Mouse (Mus musculus) urinary bladder, postnatal 25 days (tissue): ENCODE measurements at regions not wholly inside any gene's neighbourhood (a gene's known extent, or its start where the extent isn't known, plus 50 kb on each side); places are given as distances from the start of the nearest gene placed in this dataset.
A peak's percentile ranks its signal among the peaks of the same experiment; 100 is the strongest.

Experiments
- DNase-seq: peaks from one replicate; pipeline ENCODE4 v3.0.0; 2022; ENCODE audit warnings: low spot score

DNA sequence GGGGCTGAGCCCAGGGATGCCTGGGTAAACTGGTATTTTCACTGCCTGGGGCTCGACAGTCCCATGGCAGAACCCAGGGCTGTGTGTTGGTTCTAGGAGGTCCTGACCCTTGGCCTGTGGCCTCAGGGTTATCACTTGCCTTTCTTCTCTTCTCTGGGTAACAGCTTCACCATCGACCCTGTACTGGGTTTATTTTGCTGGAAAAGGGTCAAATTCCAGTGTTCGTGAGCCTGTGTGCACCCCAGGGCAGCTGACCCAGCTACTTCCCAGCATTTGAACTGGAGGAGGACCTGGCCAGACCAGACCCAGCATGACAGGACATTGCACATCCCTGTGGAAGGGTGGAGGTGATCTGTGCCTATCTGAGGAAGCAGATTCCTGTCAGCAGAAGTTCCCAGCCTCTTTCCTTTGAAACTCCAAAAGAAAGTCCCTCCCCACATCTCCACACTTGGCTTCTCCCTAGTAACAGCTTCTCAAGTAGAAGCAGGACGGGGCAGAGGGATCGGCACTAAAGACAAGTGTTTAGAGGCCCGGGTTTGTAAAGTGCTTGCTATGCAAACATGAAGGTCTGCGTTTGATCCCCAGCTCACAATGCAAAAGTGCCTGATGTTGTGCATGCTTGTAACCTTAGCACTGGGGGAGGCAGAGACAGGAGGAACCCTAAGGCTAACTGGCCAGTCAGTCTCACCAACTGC lies 103.9 kb upstream of the Ccnd1 start:
- DNase-seq: no peak

DNA sequence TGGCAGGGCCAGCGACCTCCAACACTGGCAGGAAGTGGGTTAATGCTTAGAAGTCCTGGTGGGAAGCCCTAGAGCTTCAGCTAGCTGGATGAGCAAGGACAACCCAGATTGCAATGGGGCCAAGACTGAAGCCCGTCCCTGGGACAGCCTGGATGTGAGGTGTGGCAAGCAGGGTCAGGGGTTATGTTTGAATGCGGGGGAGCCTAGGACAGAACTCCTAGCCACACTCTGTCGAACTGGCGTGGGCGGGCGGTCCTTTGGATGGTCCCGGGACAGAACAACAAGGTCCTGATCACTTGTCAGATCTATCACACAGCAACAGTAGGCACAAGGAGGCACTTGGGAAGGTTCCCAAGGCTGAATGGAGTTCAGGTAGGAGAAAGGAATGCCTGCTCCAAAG lies 101.1 kb upstream of the Ccnd1 start:
- no peak for DNase-seq

DNA sequence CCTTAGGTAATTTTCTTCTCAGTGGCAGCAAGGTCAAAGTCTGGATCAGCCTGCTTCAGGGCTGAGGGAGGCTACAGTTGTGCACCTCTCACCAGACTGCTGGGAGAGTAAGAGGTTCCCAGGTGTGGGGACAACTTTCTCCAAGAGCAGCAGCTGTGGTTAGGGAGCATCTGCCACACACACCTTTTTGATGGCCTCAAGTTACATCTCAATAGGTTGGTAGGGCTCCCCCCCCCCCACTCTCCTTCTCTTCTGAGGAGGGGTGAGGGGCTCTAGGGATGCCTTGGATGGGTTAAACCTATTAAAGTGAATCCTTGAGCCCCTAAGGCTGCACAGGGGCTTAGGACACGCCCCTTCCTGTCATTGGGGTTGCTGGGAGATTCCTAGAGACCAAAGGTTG lies 94.7 kb upstream of the Ccnd1 start:
- no peak for DNase-seq

DNA sequence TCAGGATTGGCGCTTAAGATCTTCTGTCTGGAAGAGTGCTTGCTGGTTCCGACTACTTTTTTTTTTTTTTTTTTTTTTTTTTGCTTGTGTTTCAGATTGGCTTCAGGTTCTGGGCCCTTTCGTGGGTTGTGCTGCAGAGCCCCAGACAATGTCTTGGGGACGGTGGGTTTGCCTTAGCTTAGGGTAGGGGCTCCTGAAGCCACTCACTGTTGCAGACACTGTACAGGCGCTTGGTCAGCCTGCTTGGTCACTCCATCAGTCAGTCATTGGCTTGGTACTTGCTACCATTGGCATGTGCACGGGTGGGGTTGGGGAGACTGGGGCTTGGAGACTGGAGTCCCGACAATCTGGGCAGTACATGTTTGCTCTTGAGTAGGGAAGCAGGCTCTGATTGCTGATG lies 91.5 kb upstream of the Ccnd1 start:
- DNase-seq: no peak

DNA sequence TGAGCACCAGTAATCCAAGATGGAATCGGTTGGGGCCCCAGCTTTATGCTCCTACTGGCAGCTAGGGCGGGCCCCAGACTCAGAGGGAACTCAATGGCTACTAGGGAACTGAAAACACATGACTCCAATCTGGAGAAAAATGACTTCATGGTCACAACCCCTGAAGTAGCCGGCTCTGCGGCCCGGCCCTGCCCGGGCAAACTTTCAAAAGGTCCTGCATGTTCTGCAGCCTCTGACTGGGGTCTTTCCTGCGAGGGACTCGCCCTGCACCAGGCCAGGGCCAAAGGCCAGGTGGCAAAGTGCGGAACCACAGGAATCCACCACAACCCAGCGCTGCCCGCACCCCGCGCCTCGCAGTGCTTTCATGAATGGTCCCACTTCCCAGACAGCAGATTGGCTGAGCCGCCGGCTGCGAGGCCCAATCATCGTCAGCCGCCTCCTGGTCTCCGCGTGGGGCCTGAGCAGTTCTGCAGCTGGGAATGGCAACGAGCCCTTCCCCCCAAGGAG lies 91.0 kb upstream of the Ccnd1 start:
- DNase-seq: peak; percentile 56

DNA sequence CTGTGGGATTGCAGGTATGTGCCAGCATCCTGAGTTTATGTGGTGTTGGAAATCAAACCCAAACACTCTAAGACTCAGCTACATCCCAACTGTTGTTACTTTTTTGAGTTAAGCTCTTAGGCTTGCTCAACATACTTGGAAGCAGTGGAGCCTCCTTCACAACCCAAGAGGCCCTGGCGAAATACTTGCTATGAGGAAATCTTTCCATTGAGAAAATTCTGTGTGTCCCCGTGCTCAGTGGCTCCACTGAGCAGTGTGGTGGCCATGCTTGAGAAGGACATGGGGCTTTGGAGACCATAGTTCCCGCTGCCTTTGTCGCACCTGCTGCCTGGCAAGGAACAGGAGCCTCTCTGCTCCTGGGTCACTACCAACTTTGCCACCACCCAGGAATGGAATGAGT lies 89.9 kb upstream of the Ccnd1 start:
- DNase-seq: no peak

DNA sequence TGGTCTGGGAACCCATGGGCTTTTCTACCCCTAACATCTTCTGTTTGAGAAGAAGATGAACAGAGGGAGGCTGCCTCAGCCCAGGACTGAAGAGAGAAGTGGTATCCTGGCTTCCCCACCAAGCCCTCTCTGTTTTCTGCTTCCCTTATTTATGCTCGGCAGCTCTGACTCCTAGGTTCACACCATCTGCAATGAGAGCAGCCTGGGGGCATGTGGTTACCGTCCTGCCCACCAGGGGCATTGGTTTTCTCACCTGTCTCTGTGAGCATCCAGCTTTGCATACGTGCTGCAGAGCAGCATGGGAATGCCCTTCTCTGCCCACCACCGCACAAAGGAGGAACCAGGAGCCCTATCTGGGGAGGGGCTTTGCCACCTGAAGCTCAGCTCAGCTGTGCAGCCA lies 89.4 kb upstream of the Ccnd1 start:
- no peak for DNase-seq

DNA sequence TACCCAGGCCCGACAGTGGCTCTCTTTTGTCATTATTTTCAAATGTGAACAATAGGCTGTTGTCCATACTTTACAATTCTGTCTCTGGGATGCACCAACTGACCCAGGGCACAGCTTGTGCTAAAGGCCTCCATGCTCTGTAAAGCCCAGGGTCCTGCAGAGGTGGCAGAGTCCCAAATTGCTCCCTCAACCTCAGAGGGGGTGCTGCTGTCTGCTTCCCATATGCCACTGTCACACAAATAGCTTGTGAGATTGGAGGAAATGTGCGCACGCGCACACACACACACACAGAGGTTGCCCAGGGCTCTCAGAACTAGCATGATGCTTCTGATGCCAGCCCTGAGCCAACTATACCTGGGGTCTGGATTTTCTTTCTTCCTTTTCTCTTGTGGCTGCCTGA lies 87.3 kb upstream of the Ccnd1 start:
- no peak for DNase-seq

DNA sequence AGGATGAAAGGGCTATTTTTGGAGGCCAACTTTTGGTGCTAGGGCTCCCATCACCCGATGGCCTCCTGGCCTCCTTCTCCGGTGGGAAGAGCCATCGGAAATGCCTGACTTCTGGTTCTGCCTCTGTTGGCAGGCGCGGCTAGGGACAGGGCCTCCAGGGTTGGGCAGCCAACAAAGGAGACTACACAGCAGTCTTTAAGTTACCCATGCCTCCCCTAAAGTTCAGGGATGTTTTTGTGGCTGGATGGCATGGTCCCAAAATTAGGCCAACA lies 86.2 kb upstream of the Ccnd1 start:
- no peak for DNase-seq

DNA sequence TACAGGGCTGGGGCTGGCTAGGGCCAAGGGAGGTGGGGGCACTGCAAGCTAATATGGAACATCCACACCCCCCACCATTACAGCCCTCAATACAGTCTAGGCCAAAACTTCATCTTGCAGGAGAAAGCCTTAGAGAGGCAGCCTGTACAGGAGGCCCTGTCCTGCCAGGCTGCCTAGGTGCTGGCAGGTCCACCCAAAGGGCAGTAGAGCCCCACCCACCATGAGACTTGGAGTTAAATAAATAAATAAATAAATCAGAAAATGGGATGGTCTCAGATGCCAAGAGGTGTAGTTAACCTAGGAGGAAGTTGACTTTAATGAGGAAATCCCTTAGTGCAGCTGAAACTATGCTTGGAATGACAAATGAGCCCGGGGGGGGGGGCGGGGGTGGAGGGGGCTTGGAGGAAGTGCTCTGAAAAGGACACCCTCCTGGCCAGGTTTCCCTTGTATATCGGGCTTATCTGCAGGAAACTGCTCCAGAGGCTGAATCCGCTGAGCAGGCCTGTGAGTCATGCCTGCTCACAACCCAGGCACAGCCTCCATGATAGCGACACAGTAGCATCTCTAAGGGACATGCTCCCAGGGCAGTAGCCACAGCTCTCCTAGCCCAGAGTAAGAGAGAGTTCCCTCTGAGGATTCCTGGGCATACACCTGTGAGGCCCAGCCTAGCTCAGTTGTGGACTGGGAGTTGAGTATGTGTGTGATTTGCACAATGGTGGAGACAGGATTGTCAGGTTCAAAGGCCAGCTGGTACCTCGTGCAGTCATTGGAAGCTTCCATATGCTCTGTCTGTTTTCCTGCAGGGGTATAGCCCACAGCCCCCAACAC lies 85.7 kb upstream of the Ccnd1 start:
- DNase-seq: no peak

DNA sequence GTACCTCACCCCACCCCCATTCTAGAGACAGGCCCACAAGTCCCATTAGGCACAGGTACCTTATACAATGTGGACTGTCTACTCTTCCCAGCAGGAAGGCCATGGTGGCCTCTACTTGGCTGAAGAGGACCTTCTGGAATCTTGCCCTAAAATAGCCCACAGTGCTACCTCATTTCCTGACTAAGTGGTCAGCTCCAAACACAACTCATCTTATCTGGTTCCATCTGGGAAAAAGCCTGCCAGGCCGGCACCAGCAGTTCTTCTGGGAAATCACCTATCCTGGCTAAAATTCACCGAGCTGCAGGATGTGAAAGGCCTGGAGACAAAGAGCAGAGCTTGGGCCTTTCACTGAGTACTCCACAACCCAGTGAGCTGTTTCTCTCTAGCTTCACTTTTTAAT lies 84.9 kb upstream of the Ccnd1 start:
- DNase-seq: no peak

DNA sequence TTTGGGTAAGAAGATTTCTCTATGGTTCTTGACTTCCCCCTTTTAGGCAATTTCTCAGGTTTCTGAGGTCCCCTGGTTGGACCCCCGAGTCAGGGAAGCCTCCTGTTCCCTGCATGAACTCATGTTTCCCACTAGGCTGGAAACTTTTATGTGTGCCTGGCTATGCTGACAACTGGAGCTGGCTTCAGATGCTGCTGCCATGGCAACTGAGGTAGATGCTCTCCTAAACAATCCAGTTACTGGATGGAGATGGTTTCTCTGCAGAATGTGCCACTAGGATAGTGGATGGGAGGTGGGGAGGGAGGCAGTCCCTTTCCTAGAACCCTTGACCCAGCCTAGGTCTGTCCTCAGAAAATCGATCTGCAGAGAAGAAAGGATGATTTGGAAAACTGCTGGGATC lies 79.4 kb upstream of the Ccnd1 start:
- no peak for DNase-seq

DNA sequence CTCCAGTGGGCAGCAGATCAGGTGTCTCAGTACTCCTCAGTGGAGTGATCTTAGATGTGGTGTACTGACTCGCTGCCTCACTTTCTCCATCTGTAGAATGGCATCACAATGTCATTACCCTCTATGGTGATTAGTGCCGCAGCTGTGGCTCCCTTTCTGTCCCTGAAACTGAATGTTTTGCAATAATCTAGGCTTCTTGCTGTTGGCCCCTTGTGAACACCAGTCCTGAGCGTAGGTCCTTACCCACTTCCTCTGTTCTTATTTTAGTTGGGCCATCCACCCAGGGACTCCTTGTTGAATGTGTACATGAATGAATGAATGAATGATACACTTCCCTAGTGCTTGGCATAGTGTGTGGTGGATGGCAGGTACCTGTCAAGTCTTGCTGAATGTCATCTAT lies 78.4 kb upstream of the Ccnd1 start:
- DNase-seq: no peak

DNA sequence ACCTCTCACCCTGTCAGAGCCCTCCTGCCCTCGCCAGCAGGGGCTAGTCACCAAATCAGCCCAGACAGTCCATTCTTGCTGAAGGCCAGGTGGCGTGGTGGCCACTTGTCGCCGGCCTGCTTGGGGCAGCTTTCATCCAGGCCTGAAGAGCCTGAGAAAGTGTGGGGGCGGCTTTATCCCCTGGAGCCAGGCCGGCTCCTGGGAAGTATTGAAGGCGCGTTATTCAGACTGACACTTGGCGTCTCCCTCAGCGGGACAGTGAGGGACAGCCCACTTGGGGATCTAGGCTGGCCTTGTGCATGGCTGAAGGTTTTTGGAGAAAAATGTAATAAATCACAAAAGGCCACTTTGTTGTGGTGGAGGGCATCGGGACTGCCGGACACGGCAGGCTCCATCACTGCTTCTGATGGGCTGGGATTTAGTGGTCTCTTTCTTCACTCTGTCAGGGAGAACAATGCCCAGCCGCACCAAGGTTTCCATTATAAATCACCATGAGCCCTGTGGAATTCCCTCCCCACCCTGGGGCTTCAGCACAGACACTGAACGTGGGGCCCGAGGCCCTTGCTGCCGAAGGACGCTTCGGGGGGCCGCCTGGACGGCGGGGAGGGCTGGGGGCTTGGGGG lies 75.8 kb upstream of the Ccnd1 start:
- DNase-seq: no peak

DNA sequence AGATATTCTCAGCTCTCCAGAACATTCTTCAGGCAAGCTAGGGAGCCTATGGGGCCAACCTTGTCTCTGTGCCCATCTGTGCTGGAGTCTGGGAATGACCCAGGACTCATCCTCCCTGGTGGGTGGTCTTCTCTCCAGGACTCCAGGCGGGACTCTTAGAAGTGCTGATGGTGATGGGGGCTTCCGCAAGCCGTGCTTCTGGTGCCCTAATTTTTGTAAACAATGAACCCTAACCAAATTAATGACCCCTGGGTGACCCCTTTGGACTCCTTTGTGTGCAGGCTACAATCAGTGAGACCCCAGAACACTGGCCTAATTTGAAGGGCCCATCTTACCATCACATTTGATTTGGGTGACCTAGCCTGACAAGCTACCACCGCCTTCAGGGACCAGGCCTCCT lies 71.0 kb upstream of the Ccnd1 start:
- DNase-seq: no peak

DNA sequence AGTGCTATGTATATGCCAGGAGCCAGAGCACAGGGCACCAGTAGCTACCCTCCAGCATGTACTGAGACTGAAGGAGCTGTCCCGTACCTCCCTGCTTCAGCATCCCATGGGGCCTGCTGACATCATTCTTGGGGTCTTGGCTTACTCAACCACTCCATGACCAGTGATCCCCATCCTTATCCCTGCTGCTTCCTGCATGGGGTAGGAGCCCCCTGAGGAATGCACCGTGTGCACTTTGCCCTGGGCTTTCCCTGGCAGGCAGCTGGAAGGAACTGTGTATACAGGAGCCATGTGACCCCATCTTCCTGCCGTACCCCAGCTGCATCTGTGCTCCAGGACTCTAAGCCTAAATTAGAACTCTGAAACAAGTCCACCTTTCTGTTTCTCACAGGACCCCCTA lies 70.3 kb upstream of the Ccnd1 start:
- DNase-seq: no peak

DNA sequence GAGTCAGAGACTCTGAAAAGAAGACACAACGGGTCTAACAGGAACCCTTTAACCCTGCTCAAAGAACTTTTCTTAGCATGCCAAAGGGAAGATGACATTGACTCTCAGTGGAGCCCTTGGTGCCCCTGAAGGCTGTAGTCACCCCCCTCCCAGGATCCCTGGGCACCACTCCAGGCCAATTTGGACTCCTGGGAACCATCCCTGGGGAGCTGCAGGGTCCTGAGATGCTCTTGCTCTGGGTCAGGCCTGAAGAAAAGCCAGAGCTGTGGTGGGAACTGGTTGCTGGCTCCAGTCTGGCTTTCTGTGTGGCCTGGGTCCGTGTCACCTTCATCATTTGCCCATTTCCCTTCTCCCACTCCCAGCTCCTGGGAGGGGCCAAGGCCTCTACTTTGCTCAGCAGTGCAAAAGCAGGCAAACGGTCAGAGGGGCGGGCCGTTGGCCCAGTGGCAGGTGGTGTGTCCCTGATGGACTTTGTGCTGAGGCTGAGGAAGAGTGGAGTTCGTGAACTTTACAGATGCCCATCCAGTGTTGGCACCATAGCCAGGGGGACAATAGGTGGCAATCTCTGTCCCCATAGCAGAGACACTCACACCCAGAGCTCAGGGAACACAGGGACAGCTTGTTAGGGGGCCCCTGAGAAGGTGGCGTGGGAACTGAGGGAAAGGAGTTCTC lies 69.1 kb upstream of the Ccnd1 start:
- no peak for DNase-seq

DNA sequence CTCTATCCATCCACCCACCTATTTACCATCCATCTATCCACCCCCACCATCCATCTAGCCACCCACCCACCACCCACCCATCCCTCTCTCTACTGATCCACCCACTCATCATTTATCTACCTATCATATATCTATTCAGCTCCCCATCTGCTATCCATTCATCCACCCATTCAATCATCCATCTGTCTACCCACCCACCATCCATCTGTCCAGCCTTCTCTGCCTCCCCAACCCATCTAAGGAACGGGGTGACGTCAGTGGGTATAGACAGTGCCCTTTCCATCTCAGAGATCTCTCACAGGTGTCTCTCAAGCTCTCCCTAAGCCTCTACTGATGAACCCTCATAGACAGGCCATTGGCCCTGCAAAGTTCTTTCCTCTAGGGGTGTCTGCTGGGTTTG lies 67.5 kb upstream of the Ccnd1 start:
- no peak for DNase-seq

DNA sequence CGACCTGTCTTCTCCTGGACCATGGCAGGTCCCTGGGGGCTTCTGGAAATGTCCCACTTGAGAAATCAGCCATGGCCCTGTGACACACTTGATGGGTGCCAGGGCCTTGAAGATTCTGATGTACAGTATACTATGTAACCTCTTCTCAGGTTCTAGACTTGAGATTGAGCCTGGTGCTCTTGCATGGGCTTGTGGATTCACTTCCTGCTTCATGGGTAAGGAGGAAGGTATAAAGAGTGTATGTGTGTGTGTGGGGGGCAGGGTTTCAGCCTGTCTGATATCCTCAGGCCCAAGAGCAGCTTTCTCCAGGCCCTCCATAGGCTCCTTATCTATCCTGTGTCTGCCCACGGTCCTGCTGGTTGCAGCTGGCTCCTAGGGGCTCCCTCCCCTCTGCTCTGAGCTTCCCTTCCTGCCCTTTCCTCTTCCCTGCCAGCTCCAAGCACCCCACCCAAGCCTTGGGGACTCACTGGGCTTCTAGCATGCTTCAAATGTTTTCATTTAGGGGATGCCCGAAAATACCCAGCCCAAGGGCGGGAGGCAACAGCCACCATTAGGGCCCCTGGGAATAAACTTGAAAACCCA lies 61.9 kb upstream of the Ccnd1 start:
- no peak for DNase-seq

DNA sequence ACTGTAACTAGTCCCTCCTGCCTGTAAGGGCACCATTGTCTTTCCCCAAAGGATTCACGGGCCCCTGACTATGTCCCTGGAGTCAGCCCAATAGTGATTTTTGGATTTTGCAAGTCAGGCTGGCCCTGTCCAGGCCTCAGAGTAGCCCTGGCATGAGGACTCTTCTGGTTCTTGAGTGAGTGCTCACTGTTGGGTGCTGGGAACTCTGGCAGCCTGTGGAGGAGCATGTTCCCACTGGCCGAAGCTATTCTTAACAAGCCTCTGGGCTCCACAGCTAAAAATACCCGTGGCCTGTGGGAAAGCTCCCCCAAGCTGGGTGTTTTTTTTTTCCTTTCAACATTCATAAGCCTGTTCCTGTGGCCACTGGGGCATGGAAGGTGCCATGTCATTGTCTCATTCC lies 60.0 kb upstream of the Ccnd1 start:
- DNase-seq: no peak

DNA sequence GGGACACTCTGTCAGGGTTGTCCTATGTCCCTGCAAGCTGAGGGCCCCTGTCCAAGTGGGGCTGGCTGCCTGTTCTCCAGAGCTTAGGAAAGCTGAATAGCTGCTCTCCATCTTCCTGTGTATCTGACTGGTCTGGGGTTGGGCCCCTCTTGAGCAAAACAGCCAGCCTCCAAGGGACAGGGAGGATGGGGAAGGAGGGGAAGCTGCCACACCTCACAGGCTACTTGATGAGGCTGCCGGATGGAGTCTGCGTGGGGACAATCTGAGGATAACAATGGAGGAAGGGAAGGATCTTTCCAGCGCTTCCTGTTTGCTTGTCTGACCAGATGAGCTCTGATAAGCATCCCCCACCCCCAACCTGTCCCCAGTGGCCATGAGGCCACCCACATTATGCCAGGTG lies 57.1 kb upstream of the Ccnd1 start:
- DNase-seq: no peak

DNA sequence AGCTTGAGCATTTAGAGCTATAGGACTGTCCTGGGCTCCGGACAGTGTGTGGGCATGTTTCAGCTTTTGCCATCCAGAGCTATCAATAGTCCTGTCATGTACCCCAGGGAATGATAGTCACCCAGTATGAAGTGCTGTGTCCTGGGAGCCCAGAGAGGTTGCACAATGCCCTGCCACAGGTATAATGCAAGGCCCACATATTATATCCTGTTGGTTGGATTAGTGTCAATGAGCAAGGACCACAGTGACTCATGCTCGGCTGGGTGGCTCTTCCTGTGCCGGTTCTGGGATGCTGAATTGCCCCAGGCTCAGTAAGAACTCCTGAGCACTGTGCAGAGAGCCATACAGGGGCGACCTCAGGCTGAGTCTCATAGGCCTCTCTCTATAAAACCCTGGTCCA lies 54.5 kb upstream of the Ccnd1 start:
- no peak for DNase-seq

DNA sequence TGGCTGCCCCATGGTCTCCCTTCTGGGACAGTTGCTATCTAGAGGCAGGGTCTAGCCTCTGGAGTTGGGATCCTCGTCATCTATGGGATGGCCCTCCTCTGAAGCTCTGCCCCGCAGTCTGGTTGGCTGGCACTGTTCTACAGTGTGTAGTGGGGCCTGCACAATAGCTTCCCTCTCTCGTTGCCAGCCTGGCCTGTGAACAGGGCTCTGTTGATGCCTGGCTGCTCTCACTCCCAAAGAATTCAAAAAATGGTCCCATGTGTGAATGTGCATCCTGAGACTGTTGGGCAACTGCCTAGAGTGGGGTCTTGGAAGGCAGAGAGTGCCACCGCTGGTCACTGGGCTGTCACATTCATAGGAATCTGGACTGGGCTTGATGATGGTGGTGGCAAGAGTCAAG lies 53.8 kb upstream of the Ccnd1 start:
- no peak for DNase-seq
